Mouse (Mus musculus) yolk sac, embryonic 10.5 days (tissue): Measurements from ENCODE around the gene Prdm15.

Experiments
- DNase-seq: peaks from one replicate; pipeline ENCODE4 v3.0.0-alpha.2; 2017; ENCODE audit warnings: low spot score

Gene Prdm15

GRCm38 (mm10) chr16:97851741-97852319 is at the start of gene Prdm15:
Gene Prdm15 (minus strand): TSS chr16:97851850.
- peak; percentile 92 for DNase-seq

- no peak for DNase-seq
Measured at GRCm38 (mm10) chr16:97897346-97898024, 45.8 kb upstream of the Prdm15 start.

DNA sequence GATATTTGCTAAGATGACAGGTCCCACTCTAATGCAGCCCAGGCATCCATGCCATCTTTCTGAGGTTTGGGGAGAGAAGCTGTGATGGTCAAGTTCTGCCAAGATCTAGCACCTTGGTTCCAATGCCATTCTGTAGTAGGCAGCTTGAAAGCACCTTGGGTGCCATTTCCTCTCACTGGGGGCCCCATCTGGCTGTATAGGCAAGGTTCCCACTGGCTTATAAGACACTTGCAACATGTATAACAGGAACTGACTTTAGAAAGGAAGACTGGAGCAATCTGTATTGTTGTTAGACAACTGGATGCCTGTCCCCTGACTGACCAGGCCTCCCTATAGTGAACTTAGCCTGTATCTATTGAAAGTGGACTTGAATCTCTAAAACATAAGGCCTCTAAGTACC is 36.1 kb upstream of the Prdm15 start:
- no peak for DNase-seq

DNA sequence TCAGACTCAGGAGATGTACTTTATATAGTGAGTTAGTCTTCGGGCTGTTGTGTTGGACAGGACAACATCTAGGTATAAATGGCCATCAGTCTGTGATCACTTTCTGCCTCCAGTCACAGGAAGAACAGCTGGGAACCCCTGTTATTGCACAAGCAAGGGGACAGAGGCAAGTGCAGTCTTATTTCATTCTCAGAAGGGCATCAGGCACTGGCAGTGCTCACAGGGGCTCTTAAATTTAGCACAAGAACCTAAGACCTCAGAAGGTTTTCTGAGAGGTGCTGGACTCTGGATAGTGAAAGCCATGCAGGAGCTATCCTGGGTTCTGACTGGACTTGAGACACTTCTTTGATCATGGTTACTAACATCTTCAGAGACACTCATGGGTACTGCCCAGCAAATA is 32.0 kb upstream of the Prdm15 start:
- no peak for DNase-seq

DNA sequence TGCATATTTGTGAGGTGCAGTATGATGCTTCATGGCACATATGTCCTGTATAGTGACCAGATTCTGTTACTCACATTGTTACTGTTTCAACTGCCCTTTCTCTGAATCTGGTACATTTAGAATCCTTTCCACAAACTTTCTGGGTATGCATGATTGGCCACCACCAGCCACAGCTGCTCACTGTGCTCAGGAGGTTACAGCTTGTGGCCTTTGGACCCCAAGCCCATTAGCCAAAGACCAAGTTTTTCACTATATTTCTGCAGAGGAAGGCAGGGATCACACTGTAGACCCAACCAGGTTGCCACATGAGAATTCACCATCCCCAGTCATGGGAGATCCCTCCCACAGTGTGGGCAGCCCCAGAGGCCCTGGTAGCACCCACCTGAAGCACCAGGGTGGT is 31.2 kb upstream of the Prdm15 start:
- no peak for DNase-seq

- DNase-seq: peak; percentile 18
Measured at GRCm38 (mm10) chr16:97879134-97879533, 27.5 kb upstream of the Prdm15 start.

DNA sequence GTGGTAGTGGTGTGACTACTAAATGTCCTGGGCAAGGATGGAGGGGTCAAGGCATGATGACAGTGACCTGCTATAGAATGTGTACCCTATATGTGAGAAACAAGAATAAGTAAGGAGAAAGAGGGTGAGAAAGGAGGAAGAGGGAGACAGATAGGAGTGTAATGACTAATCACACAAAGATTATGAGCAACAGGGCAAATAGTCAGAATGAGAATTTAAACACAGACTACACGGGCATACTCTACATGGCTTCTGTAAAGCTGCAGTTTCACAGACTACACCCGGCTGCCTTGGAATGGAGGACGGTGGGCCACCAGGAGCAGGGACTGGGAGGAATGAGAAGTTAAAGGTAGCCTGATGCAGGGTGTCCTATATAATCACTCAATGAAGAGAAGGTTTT is 25.9 kb upstream of the Prdm15 start:
- DNase-seq: no peak

DNA sequence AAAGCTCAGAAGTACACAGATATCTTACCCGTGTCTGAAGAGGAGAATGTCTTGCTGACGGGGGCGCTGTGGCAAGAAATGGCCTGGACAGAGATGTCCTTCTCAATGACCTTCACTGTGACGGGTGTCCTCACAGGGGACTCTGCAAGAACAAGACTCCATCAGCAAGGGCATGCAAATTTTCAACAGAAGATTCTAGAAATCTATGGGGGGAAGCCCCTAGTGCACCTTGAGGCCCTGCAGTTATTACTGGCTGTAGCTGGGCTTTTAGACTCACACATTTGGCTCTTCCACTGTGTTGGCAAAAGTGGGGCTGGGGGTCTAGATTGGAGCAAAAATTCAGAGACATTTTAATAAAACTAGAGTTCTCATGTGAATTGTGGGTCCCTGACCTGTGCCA is 23.5 kb upstream of the Prdm15 start:
- no peak for DNase-seq

DNA sequence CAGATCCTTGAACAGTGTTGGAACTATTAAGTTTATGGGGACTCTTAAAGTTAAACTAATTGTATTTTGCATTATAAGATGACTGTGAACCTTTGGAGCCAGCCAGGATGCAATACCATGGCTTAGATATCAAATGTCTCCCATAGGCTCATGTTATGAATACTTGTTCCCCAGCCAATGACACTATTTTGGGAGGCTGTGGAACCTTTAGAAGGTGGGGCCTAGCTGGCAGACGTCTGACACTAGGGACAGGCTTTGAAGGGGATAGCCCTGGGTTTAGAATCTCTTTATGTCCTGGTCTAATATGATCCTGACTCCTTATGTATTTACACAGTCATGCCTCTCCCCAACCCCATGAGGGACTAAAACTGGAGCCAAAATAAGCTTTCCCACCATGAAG is 22.7 kb upstream of the Prdm15 start:
- DNase-seq: no peak

DNA sequence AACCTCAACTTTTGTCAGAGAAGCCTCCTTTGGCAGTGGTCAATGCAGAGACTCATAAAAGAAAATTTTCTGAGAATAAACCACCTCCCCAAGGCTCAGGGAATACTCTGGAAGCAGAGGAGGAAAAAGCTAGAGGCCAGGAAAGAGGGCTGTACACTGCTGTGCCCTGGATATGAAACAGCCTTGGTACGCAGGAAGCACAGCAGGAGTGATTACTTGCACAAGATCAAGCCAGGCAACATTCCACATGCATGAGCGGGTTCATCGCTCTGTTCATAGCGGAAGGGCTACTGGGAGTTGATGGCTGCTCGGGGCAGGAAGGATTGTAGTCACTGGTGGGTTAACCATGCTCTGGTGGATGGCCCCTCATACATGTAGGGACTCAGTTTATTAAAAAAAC is 21.0 kb upstream of the Prdm15 start:
- DNase-seq: no peak

DNA sequence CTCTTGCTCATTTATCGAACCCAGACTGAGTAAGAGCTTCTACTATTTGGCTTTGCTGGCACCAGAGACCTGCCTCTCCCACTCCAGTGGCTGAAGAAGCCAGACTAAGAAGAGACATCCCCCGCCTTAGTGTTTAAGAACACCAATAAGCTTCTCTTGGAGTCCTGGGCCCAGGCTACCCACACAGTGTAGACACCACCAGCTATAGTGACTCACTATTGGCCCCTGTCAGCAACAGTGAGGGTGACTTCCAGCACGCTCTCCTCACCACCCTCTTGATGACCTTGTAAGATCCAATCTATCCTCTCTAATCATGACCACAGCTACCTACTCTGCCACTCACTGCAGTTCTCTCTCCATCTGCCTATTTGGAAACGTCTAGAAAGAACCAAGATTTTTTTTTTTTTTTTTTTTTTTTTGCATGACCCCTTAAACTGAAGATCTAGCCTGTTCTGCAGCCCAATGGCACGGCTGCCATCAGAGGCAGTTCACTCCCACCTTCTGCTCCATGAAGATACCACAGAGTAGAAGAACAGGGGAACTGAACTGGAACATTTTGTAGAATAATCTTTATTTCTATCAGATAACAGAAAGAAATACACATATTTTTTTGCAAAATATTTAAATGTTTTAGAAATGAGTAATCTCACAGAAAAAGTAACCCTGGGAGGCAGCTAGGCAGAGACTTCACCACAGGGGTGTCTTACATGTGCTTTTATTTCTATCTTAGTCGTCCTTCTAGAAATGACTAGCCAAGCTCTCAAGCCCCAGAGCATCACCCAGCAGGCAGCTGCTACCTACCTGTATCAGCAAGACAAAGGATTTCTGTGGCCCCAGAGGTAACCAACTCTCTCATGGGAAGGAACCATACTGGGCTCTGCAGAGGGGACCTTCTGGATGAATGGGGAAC is 17.8 kb upstream of the Prdm15 start:
- no peak for DNase-seq

- DNase-seq: no peak
Measured at GRCm38 (mm10) chr16:97863932-97864467, 12.3 kb upstream of the Prdm15 start.

DNA sequence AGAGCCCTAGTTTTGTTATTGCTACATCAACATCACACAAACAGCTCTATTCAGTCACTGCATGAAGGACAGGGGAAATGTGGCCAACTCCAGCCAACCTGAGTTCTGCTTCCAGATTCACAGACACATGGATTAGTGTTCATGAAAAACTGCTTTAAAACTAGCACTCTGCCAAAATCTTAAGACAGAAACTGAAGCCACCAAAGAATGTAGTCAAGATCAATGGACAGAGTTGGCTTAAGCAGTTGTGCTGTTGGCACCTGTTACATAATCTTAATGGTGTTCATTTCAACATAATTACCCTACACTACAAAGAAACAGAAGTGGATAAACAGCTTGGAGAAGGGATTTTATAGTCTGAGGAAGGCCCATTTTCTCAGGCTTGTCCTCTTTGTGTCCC is 4.4 kb upstream of the Prdm15 start:
- no peak for DNase-seq

DNA sequence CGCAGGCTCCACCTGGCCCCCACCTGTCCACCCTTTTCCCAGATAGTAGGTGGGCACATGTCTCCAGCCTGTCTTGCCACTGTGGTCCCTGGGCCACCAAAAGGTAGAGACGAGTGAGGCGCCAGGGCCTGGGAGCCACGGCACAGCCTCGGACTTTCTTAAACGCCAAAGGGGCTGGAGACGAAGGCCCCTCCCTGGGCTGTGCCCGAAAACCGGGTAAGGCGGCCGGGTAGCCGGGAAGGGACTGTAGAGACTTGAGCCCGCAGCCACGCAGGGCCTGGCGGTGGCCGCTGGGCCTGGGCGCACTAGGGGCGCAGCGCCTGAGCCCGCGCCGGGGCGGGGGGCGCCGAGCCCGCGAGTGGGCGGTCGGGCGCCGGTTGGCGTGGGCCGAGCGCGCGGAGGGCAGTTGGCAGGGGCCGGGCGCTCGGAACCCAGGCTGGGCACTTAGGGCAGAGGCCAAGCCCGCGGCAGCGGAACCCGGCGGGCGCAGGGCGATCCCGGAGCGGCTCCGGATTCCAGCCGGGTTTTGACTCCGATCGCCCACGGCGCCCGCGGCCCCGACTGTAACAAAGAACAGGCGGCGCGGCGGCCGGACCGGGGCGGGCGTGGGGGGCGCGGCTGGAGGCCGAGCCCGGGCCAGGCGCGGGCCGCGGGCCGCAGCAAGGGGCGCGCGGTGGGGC is 449 bp downstream of the Prdm15 start:
- DNase-seq: peak; percentile 89

GRCm38 (mm10) chr16:97850667-97851060 is 986 bp downstream of the Prdm15 start:
- DNase-seq: no peak

GRCm38 (mm10) chr16:97848832-97849231 is 2.8 kb downstream of the Prdm15 start:
- DNase-seq: no peak

DNA sequence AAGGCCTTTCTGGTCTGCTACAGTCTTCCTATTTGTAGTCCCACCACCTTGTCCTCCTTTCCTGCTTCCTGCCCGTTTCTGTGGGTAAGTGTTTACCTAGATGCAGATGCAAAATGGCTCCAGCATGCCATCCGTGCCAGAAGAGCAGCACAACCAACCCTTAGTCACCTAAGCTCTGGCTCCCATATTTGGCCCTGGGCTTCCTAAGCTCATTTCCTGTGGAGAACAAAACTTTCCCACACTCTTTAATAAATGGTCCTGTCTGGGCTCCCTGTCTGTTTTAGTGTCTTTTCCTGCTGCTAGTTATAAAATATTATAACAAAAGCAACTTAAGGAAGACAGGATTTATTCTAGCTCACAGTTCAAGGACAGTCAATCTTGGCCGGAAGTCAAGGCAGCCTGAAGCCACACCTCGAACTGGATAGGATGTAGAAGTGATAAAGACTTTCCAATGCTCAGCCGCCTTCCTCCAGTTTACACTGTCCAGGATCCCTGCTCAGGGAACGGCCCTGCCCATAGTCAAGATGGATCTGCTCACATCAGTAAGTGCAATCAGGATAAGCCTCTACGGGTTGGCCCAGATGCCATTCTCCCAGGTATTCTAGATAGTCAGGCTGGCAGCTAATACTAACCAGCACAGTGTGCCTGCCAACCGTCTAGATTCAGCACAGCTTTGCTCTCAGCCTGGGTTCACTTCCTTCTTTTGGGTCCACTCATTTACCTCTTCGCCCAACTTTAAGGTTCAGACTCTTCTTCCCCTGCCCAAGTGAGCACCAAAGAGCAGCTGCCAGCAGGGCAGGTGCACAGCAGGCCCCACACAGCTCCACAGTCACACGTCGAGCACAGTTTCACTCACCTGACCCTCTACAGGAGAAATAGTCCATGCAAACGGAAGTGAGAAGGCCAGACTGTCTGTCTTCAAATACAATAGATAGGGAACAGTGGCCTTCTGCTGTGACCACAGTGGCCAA is 6.4 kb downstream of the Prdm15 start:
- no peak for DNase-seq

- DNase-seq: no peak
Measured at GRCm38 (mm10) chr16:97832154-97832553, 19.5 kb downstream of the Prdm15 start.

DNA sequence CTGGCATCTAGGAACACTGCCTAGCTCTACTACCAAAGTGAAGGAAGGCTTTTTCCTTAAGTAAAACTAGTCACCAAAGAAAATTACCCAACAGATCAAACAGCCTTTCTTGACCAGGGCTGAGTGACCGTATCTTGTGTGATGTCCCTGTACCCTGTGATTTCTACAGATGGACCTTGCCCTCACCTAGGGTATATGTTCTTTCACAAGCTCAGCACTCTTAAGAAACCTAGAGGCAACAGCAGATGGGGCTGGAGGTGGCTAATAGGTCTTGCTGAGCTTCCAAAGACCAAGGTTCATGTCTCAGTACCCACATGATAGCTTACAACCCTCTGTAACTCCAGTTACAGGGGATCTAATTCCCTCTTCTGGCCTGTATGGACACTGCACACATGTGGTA is 23.4 kb downstream of the Prdm15 start:
- DNase-seq: peak; percentile 58

- DNase-seq: peak; percentile 46
Measured at GRCm38 (mm10) chr16:97823311-97824007, 28.2 kb downstream of the Prdm15 start.
